Mouse (Mus musculus): Measurements from ENCODE around the gene Fem1a. TPM values are rescaled to one million over a fixed set of nuclear protein-coding genes. Genes with fewer than 3 reads are reported as not detected.

Fem1a gene
- 16.8 and 18.3 TPM in 2 replicates for polyA plus RNA-seq (2014; fragmentation: Nextera tagmentation; extraction: Ambion mirVana)

GRCm38 (mm10) chr17:56256239-56256881, at the start of gene Fem1a:
Fem1a (plus strand) TSS chr17:56256810.
- WGBS, result under 1% methylated on average over 28 of the region's 28 CpGs
- ATAC-seq (ENCODE audit: insufficient read depth, low FRiP score, low TSS enrichment), result peak; percentile 92

GRCm38 (mm10) chr17:56206986-56207674, 49.5 kb upstream of the Fem1a start:
- Histone ChIP-seq H3K27me3 (ENCODE audit: control insufficient read depth, insufficient read depth, low read length) (no peaks in the 10 kb centered on the region), H3K27ac (ENCODE audit: low read depth, low read length) (no peak overlapping the region), H3K36me3 (ENCODE audit: control insufficient read depth, insufficient read depth, low read length) (peaks cover 30% of the 10 kb centered on the region), H3K4me3 (ENCODE audit: low read depth, low read length) (no peak overlapping the region), H3K9ac (ENCODE audit: low read length) (no peak overlapping the region), H3K9me3 (ENCODE audit: control insufficient read depth, low read length) (no peaks in the 10 kb centered on the region), H3K4me1 (ENCODE audit: control insufficient read depth, insufficient read depth, low read length) (no peaks in the 10 kb centered on the region), H3K4me2 (ENCODE audit: low read depth) (no peak overlapping the region)
- ATAC-seq (ENCODE audit: insufficient read depth, low FRiP score, low TSS enrichment) (no peak), DNase-seq (ENCODE audit: low spot score) (no peak)
- WGBS, result 85% methylated on average over 6 of the region's 6 CpGs

More at GRCm38 (mm10) chr17:56256239-56256881, at the start of gene Fem1a:
- peak within 1 kb of the TSS; percentile 51; the same call in 1 of the 2 replicates for H3K27ac ChIP-seq (ENCODE audit: low read depth, low read length)
- peak within 1 kb of the TSS; percentile 90 for H3K4me2 ChIP-seq (ENCODE audit: low read depth)
- peak; percentile 92 for DNase-seq (ENCODE audit: low spot score)
- peaks cover 8% of the 10 kb centered on the region; the same call in 1 of the 2 replicates for H3K4me1 ChIP-seq (ENCODE audit: control insufficient read depth, insufficient read depth, low read length)
- peak within 1 kb of the TSS; percentile 56 for H3K9ac ChIP-seq (ENCODE audit: low read length)
- no peaks in the 10 kb centered on the region for H3K9me3 ChIP-seq (ENCODE audit: control insufficient read depth, low read length)
- no peaks in the 10 kb centered on the region; the same call in 1 of the 2 replicates for H3K36me3 ChIP-seq (ENCODE audit: control insufficient read depth, insufficient read depth, low read length)
- H3K4me3 ChIP-seq (ENCODE audit: low read depth, low read length), result peak within 1 kb of the TSS; percentile 80
- H3K27me3 ChIP-seq (ENCODE audit: control insufficient read depth, insufficient read depth, low read length), result no peaks in the 10 kb centered on the region

- no peak for ATAC-seq (ENCODE audit: insufficient read depth, low FRiP score, low TSS enrichment)
- H3K4me1 ChIP-seq (ENCODE audit: control insufficient read depth, insufficient read depth, low read length), result no peaks in the 10 kb centered on the region
- H3K4me3 ChIP-seq (ENCODE audit: low read depth, low read length), result no peak overlapping the region
- 94% methylated on average over 9 of the region's 9 CpGs for WGBS
- no peaks in the 10 kb centered on the region for H3K27me3 ChIP-seq (ENCODE audit: control insufficient read depth, insufficient read depth, low read length)
- no peak overlapping the region for H3K27ac ChIP-seq (ENCODE audit: low read depth, low read length)
- H3K9me3 ChIP-seq (ENCODE audit: control insufficient read depth, low read length), result no peaks in the 10 kb centered on the region
- peaks cover 30% of the 10 kb centered on the region for H3K36me3 ChIP-seq (ENCODE audit: control insufficient read depth, insufficient read depth, low read length)
- H3K4me2 ChIP-seq (ENCODE audit: low read depth), result no peak overlapping the region
- no peak for DNase-seq (ENCODE audit: low spot score)
- no peak overlapping the region for H3K9ac ChIP-seq (ENCODE audit: low read length)
Measured at GRCm38 (mm10) chr17:56207963-56208530, 48.6 kb upstream of the Fem1a start.

GRCm38 (mm10) chr17:56208821-56209220, 47.8 kb upstream of the Fem1a start:
- Histone ChIP-seq H3K27me3 (ENCODE audit: control insufficient read depth, insufficient read depth, low read length) (no peaks in the 10 kb centered on the region), H3K4me2 (ENCODE audit: low read depth) (no peak overlapping the region), H3K4me1 (ENCODE audit: control insufficient read depth, insufficient read depth, low read length) (no peaks in the 10 kb centered on the region), H3K36me3 (ENCODE audit: control insufficient read depth, insufficient read depth, low read length) (peaks cover 23% of the 10 kb centered on the region), H3K27ac (ENCODE audit: low read depth, low read length) (no peak overlapping the region), H3K9me3 (ENCODE audit: control insufficient read depth, low read length) (no peaks in the 10 kb centered on the region), H3K9ac (ENCODE audit: low read length) (no peak overlapping the region), H3K4me3 (ENCODE audit: low read depth, low read length) (no peak overlapping the region)
- DNase-seq (ENCODE audit: low spot score), result no peak
- WGBS, result 95% methylated on average over 3 of the region's 3 CpGs
- ATAC-seq (ENCODE audit: insufficient read depth, low FRiP score, low TSS enrichment), result no peak

- H3K36me3 ChIP-seq (ENCODE audit: control insufficient read depth, insufficient read depth, low read length), result peaks cover 12% of the 10 kb centered on the region
- DNase-seq (ENCODE audit: low spot score) (no peak), ATAC-seq (ENCODE audit: insufficient read depth, low FRiP score, low TSS enrichment) (no peak)
- no peaks in the 10 kb centered on the region for H3K4me1 ChIP-seq (ENCODE audit: control insufficient read depth, insufficient read depth, low read length)
- no peak overlapping the region for H3K9ac ChIP-seq (ENCODE audit: low read length)
- no peaks in the 10 kb centered on the region for H3K9me3 ChIP-seq (ENCODE audit: control insufficient read depth, low read length)
- 86% methylated on average over 2 of the region's 2 CpGs for whole genome bisulfite sequencing
- H3K4me2 ChIP-seq (ENCODE audit: low read depth), result no peak overlapping the region
- no peaks in the 10 kb centered on the region for H3K27me3 ChIP-seq (ENCODE audit: control insufficient read depth, insufficient read depth, low read length)
- no peak overlapping the region for H3K27ac ChIP-seq (ENCODE audit: low read depth, low read length)
- H3K4me3 ChIP-seq (ENCODE audit: low read depth, low read length), result no peak overlapping the region
Measured at GRCm38 (mm10) chr17:56211090-56211489, 45.5 kb upstream of the Fem1a start.

- peaks cover 8% of the 10 kb centered on the region for H3K4me1 ChIP-seq (ENCODE audit: control insufficient read depth, insufficient read depth, low read length)
- peaks cover 10% of the 10 kb centered on the region for H3K36me3 ChIP-seq (ENCODE audit: control insufficient read depth, insufficient read depth, low read length)
- no peak overlapping the region for H3K9ac ChIP-seq (ENCODE audit: low read length)
- ATAC-seq (ENCODE audit: insufficient read depth, low FRiP score, low TSS enrichment), result no peak
- no peak overlapping the region for H3K4me2 ChIP-seq (ENCODE audit: low read depth)
- no peaks in the 10 kb centered on the region for H3K27me3 ChIP-seq (ENCODE audit: control insufficient read depth, insufficient read depth, low read length)
- no peak overlapping the region for H3K27ac ChIP-seq (ENCODE audit: low read depth, low read length)
- no peaks in the 10 kb centered on the region for H3K9me3 ChIP-seq (ENCODE audit: control insufficient read depth, low read length)
- DNase-seq (ENCODE audit: low spot score), result no peak
- H3K4me3 ChIP-seq (ENCODE audit: low read depth, low read length), result no peak overlapping the region
- 68% methylated on average over 6 of the region's 6 CpGs for WGBS
Measured at GRCm38 (mm10) chr17:56212676-56213075, 43.9 kb upstream of the Fem1a start.

GRCm38 (mm10) chr17:56214229-56214628, 42.4 kb upstream of the Fem1a start:
- no peaks in the 10 kb centered on the region for H3K27me3 ChIP-seq (ENCODE audit: control insufficient read depth, insufficient read depth, low read length)
- DNase-seq (ENCODE audit: low spot score), result no peak
- WGBS, result 86% methylated on average over 1 of the region's 1 CpGs
- no peak overlapping the region for H3K9ac ChIP-seq (ENCODE audit: low read length)
- H3K9me3 ChIP-seq (ENCODE audit: control insufficient read depth, low read length), result no peaks in the 10 kb centered on the region
- H3K27ac ChIP-seq (ENCODE audit: low read depth, low read length), result no peak overlapping the region
- ATAC-seq (ENCODE audit: insufficient read depth, low FRiP score, low TSS enrichment), result no peak
- no peak overlapping the region for H3K4me2 ChIP-seq (ENCODE audit: low read depth)
- peaks cover 10% of the 10 kb centered on the region for H3K36me3 ChIP-seq (ENCODE audit: control insufficient read depth, insufficient read depth, low read length)
- no peak overlapping the region for H3K4me3 ChIP-seq (ENCODE audit: low read depth, low read length)
- H3K4me1 ChIP-seq (ENCODE audit: control insufficient read depth, insufficient read depth, low read length), result peaks cover 12% of the 10 kb centered on the region

GRCm38 (mm10) chr17:56217670-56218069, 38.9 kb upstream of the Fem1a start:
- H3K4me1 ChIP-seq (ENCODE audit: control insufficient read depth, insufficient read depth, low read length), result peaks cover 12% of the 10 kb centered on the region
- H3K9me3 ChIP-seq (ENCODE audit: control insufficient read depth, low read length), result no peaks in the 10 kb centered on the region
- no peak for ATAC-seq (ENCODE audit: insufficient read depth, low FRiP score, low TSS enrichment)
- no peaks in the 10 kb centered on the region for H3K36me3 ChIP-seq (ENCODE audit: control insufficient read depth, insufficient read depth, low read length)
- H3K4me3 ChIP-seq (ENCODE audit: low read depth, low read length), result peak overlapping the region; percentile 93
- peak overlapping the region; percentile 89 for H3K9ac ChIP-seq (ENCODE audit: low read length)
- DNase-seq (ENCODE audit: low spot score), result no peak
- H3K4me2 ChIP-seq (ENCODE audit: low read depth), result peak overlapping the region; percentile 71
- H3K27me3 ChIP-seq (ENCODE audit: control insufficient read depth, insufficient read depth, low read length), result no peaks in the 10 kb centered on the region
- WGBS, result 66% methylated on average over 13 of the region's 13 CpGs
- H3K27ac ChIP-seq (ENCODE audit: low read depth, low read length), result no peak overlapping the region

Measured in neural tube, embryonic 11.5 days (tissue).